Mouse (Mus musculus): ENCODE measurements around the gene Tut1. TPM values are rescaled to one million over a fixed set of nuclear protein-coding genes. Genes with fewer than 3 reads are reported as not detected.
"Not testable (repeated sequence)": the region's sequence is repeated elsewhere in the genome, so short reads cannot be mapped to it uniquely, and the experiment has no call there.

Gene Tut1
- total RNA-seq, 2 experiments from 2014 or later, result 18.7 to 20.1 TPM

DNA sequence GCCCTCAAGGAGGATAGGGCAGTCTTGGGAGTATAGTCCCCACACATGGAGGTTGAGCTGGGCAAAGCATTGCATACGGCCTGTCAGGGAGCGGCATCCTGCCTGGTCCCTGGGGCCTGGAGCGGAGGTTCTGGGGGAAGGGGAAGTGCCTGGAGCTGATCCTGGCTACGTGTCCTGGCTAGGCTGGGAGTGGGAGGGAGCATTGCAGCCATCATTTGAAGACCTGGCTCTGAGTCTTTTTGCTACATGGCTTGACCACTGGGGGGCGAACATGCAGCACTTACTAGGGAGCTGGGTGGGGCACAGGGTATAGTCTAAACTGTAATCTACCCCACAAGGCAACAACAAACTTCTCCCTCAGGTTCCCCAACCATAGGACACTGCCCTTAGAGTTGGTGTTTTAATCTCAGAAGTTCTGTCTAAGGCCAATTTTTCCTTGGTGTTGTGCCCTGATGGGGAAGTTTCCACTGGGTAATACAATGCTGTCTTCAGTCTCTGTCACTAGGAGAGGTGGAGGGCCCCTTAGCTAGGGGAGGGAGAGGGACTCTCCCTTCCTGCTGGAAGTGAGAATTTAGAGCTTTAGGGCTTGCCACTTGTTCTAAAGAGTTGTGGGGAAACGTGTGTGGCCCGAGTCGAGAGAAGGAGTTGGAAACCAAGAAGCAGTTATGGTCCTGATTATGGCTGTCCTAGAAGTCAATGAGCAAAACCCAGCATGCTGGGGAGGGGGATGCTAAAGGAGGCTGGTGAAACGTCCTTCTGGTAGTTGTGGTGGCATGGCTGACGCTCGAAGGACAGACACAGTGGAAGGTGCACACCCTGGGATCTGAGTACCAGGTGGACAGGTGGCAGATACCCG is 39.4 kb downstream of the Tut1 start:
- intact Hi-C loops (cut with DNase I), result loop anchor here (1.0 to 5.0 kb wide), 2 partner anchors 89 to 119 kb away; no protein-coding TSS in a partner anchor
- DNase-seq (ENCODE audit: low spot score in 2 of 2), result peak; percentile 72 to 73

- intact Hi-C loops (cut with DNase I), result loop anchor here (1.0 to 5.0 kb wide), 2 partner anchors 89 to 119 kb away; no protein-coding TSS in a partner anchor
- no peak for DNase-seq (ENCODE audit: low spot score in 2 of 2)
Measured at GRCm38 (mm10) chr19:8993625-8993912, 39.9 kb downstream of the Tut1 start.

- no peak for DNase-seq (ENCODE audit: low spot score in 2 of 2)
- intact Hi-C loops (cut with DNase I), result loop anchor here (5.0 kb wide), 1 partner anchor 117 kb away; no protein-coding TSS in a partner anchor
Measured at GRCm38 (mm10) chr19:8994813-8995607, 41.4 kb downstream of the Tut1 start.

DNA sequence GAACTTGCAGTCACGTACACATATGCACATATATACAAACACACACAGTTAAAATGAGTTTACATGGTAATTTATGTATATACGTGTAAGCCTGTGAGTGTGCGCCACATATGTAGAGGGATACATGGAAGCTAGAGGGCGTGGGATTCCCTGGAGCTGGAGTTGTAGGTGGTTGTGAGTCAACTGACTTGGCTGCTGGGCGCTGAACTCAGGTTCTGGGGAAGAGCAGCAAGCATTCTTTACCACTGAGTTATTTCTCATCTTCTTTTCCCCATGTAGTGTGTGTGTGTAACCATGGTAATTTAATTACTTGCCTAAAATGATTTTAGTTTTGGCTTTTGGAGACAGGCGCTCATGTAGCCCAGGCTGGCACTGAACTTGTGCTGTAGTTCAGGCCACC is 43.0 kb downstream of the Tut1 start:
- DNase-seq (ENCODE audit: low spot score in 2 of 2), result no peak
- intact Hi-C loops (cut with DNase I), result no loop called here

GRCm38 (mm10) chr19:8997546-8997945 is 43.9 kb downstream of the Tut1 start:
- peak; percentile 42 to 90 for DNase-seq (ENCODE audit: low spot score in 2 of 2)

GRCm38 (mm10) chr19:8998546-8998945 is 44.9 kb downstream of the Tut1 start:
- intact Hi-C loops (cut with DNase I), result no loop called here
- DNase-seq (ENCODE audit: low spot score in 2 of 2), result no peak

More at GRCm38 (mm10) chr19:8997546-8997945, 43.9 kb downstream of the Tut1 start:
- intact Hi-C loops (cut with DNase I), result no loop called here

- intact Hi-C loops (cut with DNase I), result no loop called here
- no peak for DNase-seq (ENCODE audit: low spot score in 2 of 2)
Measured at GRCm38 (mm10) chr19:8999223-8999622, 45.6 kb downstream of the Tut1 start.

- DNase-seq (ENCODE audit: low spot score in 2 of 2); intact Hi-C loops (cut with DNase I): not testable (repeated sequence)
Measured at GRCm38 (mm10) chr19:9006915-9007314, 53.3 kb downstream of the Tut1 start.

Other genes starting within 250 kb of the Tut1 start
- gene Slc3a2, start 230.5 kb upstream of the Tut1 start, total RNA-seq (2021), result 100 to 1,000 TPM; 148 to 161 TPM
- 10 to 100 TPM; 46.0 to 58.5 TPM for gene Wdr74, start 218.0 kb upstream of the Tut1 start, total RNA-seq (2021)
- gene 1700092M07Rik, start 213.1 kb upstream of the Tut1 start, total RNA-seq (2021), result 1 to 10 TPM; 1.1 to 1.5 TPM
- gene Stx5a, start 212.4 kb upstream of the Tut1 start, total RNA-seq (2021), result 10 to 100 TPM; 61.5 to 70.1 TPM
- 10 to 100 TPM; 87.4 to 92.0 TPM for gene Nxf1, start 196.8 kb upstream of the Tut1 start, total RNA-seq (2021)
- 10 to 100 TPM; 73.0 to 75.0 TPM for gene Tmem223, start 182.9 kb upstream of the Tut1 start, total RNA-seq (2021)
- gene Tmem179b, start 179.4 kb upstream of the Tut1 start, total RNA-seq (2021), result 10 to 100 TPM; 10.6 to 10.9 TPM
- 10 to 100 TPM; 12.0 to 12.4 TPM for gene Taf6l, start 167.4 kb upstream of the Tut1 start, total RNA-seq (2021)
- 100 to 1,000 TPM; 107 to 113 TPM for gene Polr2g, start 155.3 kb upstream of the Tut1 start, total RNA-seq (2021)
- gene Zbtb3, start 151.3 kb upstream of the Tut1 start, total RNA-seq (2021), result 1 to 10 TPM; 5.9 to 7.1 TPM
- 10 to 100 TPM; 35.1 to 35.5 TPM for gene Ttc9c, start 134.5 kb upstream of the Tut1 start, total RNA-seq (2021)
- 100 to 1,000 TPM; 110 to 112 TPM for gene Hnrnpul2, start 133.8 kb upstream of the Tut1 start, total RNA-seq (2021)
- not detected for gene AC129217.1, start 124.1 kb upstream of the Tut1 start, total RNA-seq (2021)
- gene Bscl2, start 116.4 kb upstream of the Tut1 start, total RNA-seq (2021), result 100 to 1,000 TPM; 111 to 112 TPM
- gene Gng3, start 114.7 kb upstream of the Tut1 start, total RNA-seq (2021), result 100 to 1,000 TPM; 201 to 223 TPM
- under 1 TPM; 0.92 to 0.96 TPM for gene Lrrn4cl, start 103.1 kb upstream of the Tut1 start, total RNA-seq (2021)
- gene Ubxn1, start 82.4 kb upstream of the Tut1 start, total RNA-seq (2021), result 10 to 100 TPM; 91.0 to 94.1 TPM
- 10 to 100 TPM; 32.3 to 35.6 TPM for gene Uqcc3, start 72.9 kb upstream of the Tut1 start, total RNA-seq (2021)
- 1 to 10 TPM; 5.4 to 7.2 TPM for gene Lbhd1, start 70.1 kb upstream of the Tut1 start, total RNA-seq (2021)
- gene Gm49403, start 69.9 kb upstream of the Tut1 start, total RNA-seq (2021), result not detected
- 10 to 100 TPM; 21.4 to 23.9 TPM for gene 1810009A15Rik, start 65.0 kb upstream of the Tut1 start, total RNA-seq (2021)
- 1 to 10 TPM; 2.4 to 3.3 TPM for gene Gm49416, start 64.9 kb upstream of the Tut1 start, total RNA-seq (2021)
- gene Ints5, start 60.8 kb upstream of the Tut1 start, total RNA-seq (2021), result 10 to 100 TPM; 22.6 to 24.3 TPM
- 100 to 1,000 TPM in 1 of 2 experiments, 10 to 100 TPM in 1; 98.5 to 102 TPM for gene Ganab, start 55.8 kb upstream of the Tut1 start, total RNA-seq (2021)
- 100 to 1,000 TPM; 151 to 163 TPM for gene B3gat3, start 33.5 kb upstream of the Tut1 start, total RNA-seq (2021)
- gene Rom1, start 24.5 kb upstream of the Tut1 start, total RNA-seq (2021), result 1 to 10 TPM; 5.7 TPM
- 1 to 10 TPM; 8.2 to 8.4 TPM for gene Eml3, start 24.3 kb upstream of the Tut1 start, total RNA-seq (2021)
- 10 to 100 TPM; 46.0 to 46.9 TPM for gene Mta2, start 12.0 kb upstream of the Tut1 start, total RNA-seq (2021)
- gene Eef1g, start 13.2 kb downstream of the Tut1 start, total RNA-seq (2021), result 100 to 1,000 TPM; 203 to 212 TPM
- 10 to 100 TPM; 20.2 to 21.0 TPM for gene Ahnak, start 35.4 kb downstream of the Tut1 start, total RNA-seq (2021)
- gene Scgb1a1, start 134.1 kb downstream of the Tut1 start, total RNA-seq (2021), result not detected
- 100 to 1,000 TPM; 124 to 126 TPM for gene Asrgl1, start 181.8 kb downstream of the Tut1 start, total RNA-seq (2021)

All from left cerebral cortex, postnatal 25 days (tissue).